Mouse (Mus musculus): ENCODE measurements around the gene Pinlyp. TPM values are rescaled to one million over a fixed set of nuclear protein-coding genes. Genes with fewer than 3 reads are reported as not detected.

The Pinlyp gene
- polyA plus RNA-seq (2015; fragmentation: Nextera tagmentation; extraction: Ambion mirVana): 0.18 TPM in 1 of 2 replicates, not detected in the other

DNA sequence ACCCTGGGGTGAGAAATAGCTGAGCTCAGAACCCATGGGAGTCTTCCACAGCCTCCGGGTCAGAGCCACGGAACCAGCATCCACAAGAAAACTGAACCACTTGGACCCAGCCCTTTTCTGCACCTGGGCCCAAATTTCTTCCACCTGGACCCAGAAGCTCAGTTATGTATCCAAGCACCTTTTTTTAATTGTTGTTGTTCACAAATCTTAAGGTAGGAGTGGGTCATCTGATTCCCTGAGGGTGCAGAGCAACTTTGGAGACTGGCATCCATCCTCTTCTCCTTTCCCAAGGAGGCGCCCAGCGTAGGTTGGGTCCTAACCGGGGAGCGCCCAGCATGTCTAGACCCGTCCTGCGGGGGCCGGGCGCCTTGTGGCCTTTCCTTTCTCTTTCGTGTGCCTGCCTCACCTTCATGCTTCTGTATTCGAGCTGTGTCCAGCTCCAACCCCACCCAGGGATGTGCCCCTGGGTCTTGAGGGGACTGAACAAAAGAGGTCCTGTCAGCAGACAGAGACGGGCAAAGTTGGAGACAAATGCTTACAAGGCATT lies at the start of gene Pinlyp, which contains the start of gene Xrcc1:
Gene Pinlyp (minus strand): TSS at position 51 of the 547 bp plus-strand sequence.
Gene Xrcc1 (plus strand): TSS at position 222 of the 547 bp plus-strand sequence.

DNA sequence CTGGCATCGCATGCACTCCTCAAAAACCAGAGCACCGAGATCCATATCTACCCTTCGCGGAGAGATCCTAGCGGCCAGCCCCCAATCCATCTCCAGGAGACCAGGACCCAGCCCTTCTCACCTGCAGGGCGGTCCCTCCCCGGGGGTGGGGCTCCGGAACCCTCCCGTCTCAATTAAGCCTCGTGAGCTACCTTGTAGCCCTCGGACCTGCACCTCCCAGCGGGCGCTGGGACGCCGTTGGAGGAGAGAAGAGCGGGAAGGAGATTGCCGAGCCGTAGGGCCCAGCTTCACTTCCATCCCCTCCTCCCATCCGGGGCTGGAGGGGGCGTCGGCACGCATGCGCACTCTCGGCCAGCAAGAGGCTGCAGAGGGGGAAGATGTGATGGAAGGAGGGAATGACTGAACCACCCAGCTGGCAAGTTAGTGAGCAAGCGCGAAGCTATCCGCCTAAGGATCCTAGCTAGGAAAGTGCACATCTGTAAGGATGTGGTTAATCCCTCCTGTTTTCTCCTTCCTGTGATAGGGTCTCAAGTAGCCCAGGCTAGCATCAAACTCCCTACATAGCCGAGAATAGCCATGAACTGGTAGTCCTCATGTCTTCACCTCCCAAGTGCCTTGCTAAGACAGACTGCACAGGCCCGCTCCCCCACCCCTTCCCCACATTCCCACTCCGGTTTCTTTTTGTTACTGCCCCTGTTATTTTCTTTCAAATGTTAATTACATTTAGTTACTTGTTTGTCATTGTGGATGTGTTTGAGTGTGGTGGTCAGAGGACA lies 41.6 kb upstream of the Pinlyp start, which contains the start of the genes Ethe1 and Zfp575:
Gene Ethe1 (plus strand): TSS at position 214 of the 776 bp plus-strand sequence.
Gene Zfp575 (minus strand): TSS at position 312 of the 776 bp plus-strand sequence.

GRCm38 (mm10) chr7:24530062-24530931 lies 15.6 kb downstream of the Pinlyp start, which contains the start of gene Irgq:
Gene Irgq (plus strand): TSS chr7:24530689.

GRCm38 (mm10) chr7:24512355-24512754 lies 33.6 kb downstream of the Pinlyp start, which contains the start of gene AC161166.1:
Gene AC161166.1 (minus strand): TSS chr7:24512455.

DNA sequence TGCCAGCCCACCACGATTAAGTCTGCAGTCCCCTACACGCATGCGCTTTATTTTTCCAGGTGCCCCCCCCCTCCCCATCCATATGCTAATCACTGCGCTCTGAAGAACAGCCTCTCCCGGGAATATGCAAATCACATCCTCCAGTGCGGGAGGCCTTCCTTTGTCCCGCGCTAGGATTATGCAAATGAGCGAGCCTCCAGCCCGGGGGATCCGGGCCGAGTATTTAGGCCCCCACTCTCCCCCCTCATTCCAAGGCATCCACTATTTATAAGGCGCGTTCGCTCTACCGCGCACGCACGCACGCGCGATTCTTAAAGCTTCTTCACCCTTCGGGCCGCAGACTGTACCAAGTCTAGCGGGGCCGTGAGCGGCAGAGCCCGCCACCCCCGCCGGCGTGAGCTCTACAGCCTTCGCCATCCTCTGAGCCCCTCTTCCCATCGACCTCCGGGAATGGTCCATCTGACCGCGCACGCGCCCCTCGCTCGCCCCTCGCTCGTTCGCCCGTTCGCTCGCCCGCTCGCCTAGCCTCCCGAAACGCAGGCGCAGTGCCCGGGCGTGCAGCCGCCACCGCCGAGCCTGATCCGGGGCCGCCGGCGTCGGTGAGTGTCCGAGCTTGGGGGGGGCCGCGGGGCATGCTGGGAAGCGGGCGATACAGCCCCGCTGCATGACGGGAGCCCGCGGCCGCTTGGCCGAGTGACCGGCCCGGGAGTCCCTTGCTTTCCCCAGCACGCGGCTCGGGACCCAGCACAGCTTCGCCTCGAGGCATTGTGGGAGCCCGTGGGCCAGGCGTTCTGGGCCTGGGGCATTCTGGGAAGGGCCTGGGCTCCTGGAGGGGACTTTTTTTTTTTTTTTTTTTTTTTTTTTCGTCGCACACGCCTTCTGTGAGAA lies 38.8 kb downstream of the Pinlyp start, which contains the start of gene Zfp428:
Gene Zfp428 (plus strand): TSS at position 169 of the 888 bp plus-strand sequence.

Other genes starting within 250 kb of the Pinlyp start
- 24.7 and 29.1 TPM in 2 replicates for gene Zfp61, start 244.9 kb downstream of the Pinlyp start, polyA plus RNA-seq (2015; fragmentation: Nextera tagmentation; extraction: Ambion mirVana)
- 19.7 and 21.9 TPM in 2 replicates for gene Zfp94, start 229.5 kb downstream of the Pinlyp start, polyA plus RNA-seq (2015; fragmentation: Nextera tagmentation; extraction: Ambion mirVana)
- 0.65 and 1.0 TPM in 2 replicates for gene Tescl, start 212.2 kb downstream of the Pinlyp start, polyA plus RNA-seq (2015; fragmentation: Nextera tagmentation; extraction: Ambion mirVana)
- 0.10 TPM in 1 of 2 replicates, not detected in the other for gene Lypd5, start 196.9 kb downstream of the Pinlyp start, polyA plus RNA-seq (2015; fragmentation: Nextera tagmentation; extraction: Ambion mirVana)
- gene Kcnn4, start 175.9 kb downstream of the Pinlyp start, polyA plus RNA-seq (2015; fragmentation: Nextera tagmentation; extraction: Ambion mirVana): 2.2 and 3.2 TPM in 2 replicates
- gene Smg9, start 146.5 kb downstream of the Pinlyp start, polyA plus RNA-seq (2015; fragmentation: Nextera tagmentation; extraction: Ambion mirVana): 28.5 and 35.3 TPM in 2 replicates
- not detected in 2 replicates for gene Irgc1, start 93.8 kb downstream of the Pinlyp start, polyA plus RNA-seq (2015; fragmentation: Nextera tagmentation; extraction: Ambion mirVana)
- gene Plaur, start 83.6 kb downstream of the Pinlyp start, polyA plus RNA-seq (2015; fragmentation: Nextera tagmentation; extraction: Ambion mirVana): 1.4 and 2.5 TPM in 2 replicates
- 110 and 120 TPM in 2 replicates for gene Cadm4, start 64.1 kb downstream of the Pinlyp start, polyA plus RNA-seq (2015; fragmentation: Nextera tagmentation; extraction: Ambion mirVana)
- gene Zfp428, start 39.1 kb downstream of the Pinlyp start, polyA plus RNA-seq (2015; fragmentation: Nextera tagmentation; extraction: Ambion mirVana): 201 and 233 TPM in 2 replicates
- gene AC161166.1, start 33.7 kb downstream of the Pinlyp start, polyA plus RNA-seq (2015; fragmentation: Nextera tagmentation; extraction: Ambion mirVana): 0.35 and 0.56 TPM in 2 replicates
- gene Irgq, start 15.4 kb downstream of the Pinlyp start, polyA plus RNA-seq (2015; fragmentation: Nextera tagmentation; extraction: Ambion mirVana): 18.4 and 19.7 TPM in 2 replicates
- gene Xrcc1, start 171 bp upstream of the Pinlyp start, polyA plus RNA-seq (2015; fragmentation: Nextera tagmentation; extraction: Ambion mirVana): 40.7 and 51.6 TPM in 2 replicates
- 30.6 and 31.1 TPM in 2 replicates for gene Ethe1, start 41.4 kb upstream of the Pinlyp start, polyA plus RNA-seq (2015; fragmentation: Nextera tagmentation; extraction: Ambion mirVana)
- 23.0 and 23.3 TPM in 2 replicates for gene Zfp575, start 41.5 kb upstream of the Pinlyp start, polyA plus RNA-seq (2015; fragmentation: Nextera tagmentation; extraction: Ambion mirVana)
- not detected in 2 replicates for gene Phldb3, start 64.6 kb upstream of the Pinlyp start, polyA plus RNA-seq (2015; fragmentation: Nextera tagmentation; extraction: Ambion mirVana)
- 1.2 and 1.3 TPM in 2 replicates for gene Lypd3, start 90.4 kb upstream of the Pinlyp start, polyA plus RNA-seq (2015; fragmentation: Nextera tagmentation; extraction: Ambion mirVana)
- gene Tex101, start 130.6 kb upstream of the Pinlyp start, polyA plus RNA-seq (2015; fragmentation: Nextera tagmentation; extraction: Ambion mirVana): not detected in 2 replicates
- gene BC049730, start 163.1 kb upstream of the Pinlyp start, polyA plus RNA-seq (2015; fragmentation: Nextera tagmentation; extraction: Ambion mirVana): not detected in 2 replicates
- gene Gm4763, start 180.8 kb upstream of the Pinlyp start, polyA plus RNA-seq (2015; fragmentation: Nextera tagmentation; extraction: Ambion mirVana): not detected in 2 replicates
- gene Cd177, start 214.2 kb upstream of the Pinlyp start, polyA plus RNA-seq (2015; fragmentation: Nextera tagmentation; extraction: Ambion mirVana): 0.17 and 0.43 TPM in 2 replicates
- 0.51 and 1.2 TPM in 2 replicates for gene Ceacam10, start 231.1 kb upstream of the Pinlyp start, polyA plus RNA-seq (2015; fragmentation: Nextera tagmentation; extraction: Ambion mirVana)